Mouse (Mus musculus): ENCODE data around the gene Os9. TPM values are rescaled to one million over a fixed set of nuclear protein-coding genes. Genes with fewer than 3 reads are reported as not detected.

Gene Os9
- polyA plus RNA-seq, 1 experiment: 87.6 TPM

DNA sequence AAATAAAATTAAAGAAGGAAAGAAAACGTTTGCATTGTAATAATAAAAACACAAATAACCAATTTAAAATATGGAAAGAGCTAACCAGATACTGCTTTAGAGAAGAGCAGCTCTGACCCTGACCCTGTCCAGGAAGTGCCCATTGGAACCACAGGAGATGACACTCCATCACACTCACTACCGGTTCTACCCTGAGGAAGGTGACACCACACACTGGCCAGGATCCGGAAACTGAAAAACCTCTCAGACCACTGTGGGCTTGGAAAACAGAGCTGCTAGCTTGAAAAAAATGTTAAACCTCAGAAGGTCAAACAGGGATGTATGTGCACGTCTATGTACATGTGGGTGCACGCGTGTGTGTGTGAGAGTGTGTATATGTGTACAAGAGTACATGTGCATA, 19.8 kb downstream of the Os9 start:
- no peaks in the 10 kb centered on the region for H3K4me1 ChIP-seq (ENCODE audit: control insufficient read depth, insufficient read depth, low read length)
- H3K4me3 ChIP-seq (ENCODE audit: insufficient read depth, low read length): no peak overlapping the region
- TF ChIP-seq CTCF (IDR thresholded peaks at IDR 0.05; ENCODE audit: borderline replicate concordance, insufficient read depth, low read length) (no peak), POLR2A (IDR thresholded peaks at IDR 0.05; ENCODE audit: low read depth, low read length) (no peak)
- no peak overlapping the region for H3K27ac ChIP-seq (ENCODE audit: insufficient read depth, low read length)

GRCm38 (mm10) chr10:127100414-127100813, 20.5 kb downstream of the Os9 start:
- Histone ChIP-seq H3K27ac (ENCODE audit: insufficient read depth, low read length) (no peak overlapping the region), H3K4me3 (ENCODE audit: insufficient read depth, low read length) (no peak overlapping the region), H3K4me1 (ENCODE audit: control insufficient read depth, insufficient read depth, low read length) (no peaks in the 10 kb centered on the region)
- TF ChIP-seq CTCF (IDR thresholded peaks at IDR 0.05; ENCODE audit: borderline replicate concordance, insufficient read depth, low read length) (no peak), POLR2A (IDR thresholded peaks at IDR 0.05; ENCODE audit: low read depth, low read length) (no peak)

GRCm38 (mm10) chr10:127099868-127100267, 21.1 kb downstream of the Os9 start:
- H3K4me1 ChIP-seq (ENCODE audit: control insufficient read depth, insufficient read depth, low read length): no peaks in the 10 kb centered on the region
- H3K4me3 ChIP-seq (ENCODE audit: insufficient read depth, low read length): no peak overlapping the region
- TF ChIP-seq POLR2A (IDR thresholded peaks at IDR 0.05; ENCODE audit: low read depth, low read length): no peak
- no peak for TF ChIP-seq CTCF (IDR thresholded peaks at IDR 0.05; ENCODE audit: borderline replicate concordance, insufficient read depth, low read length)
- H3K27ac ChIP-seq (ENCODE audit: insufficient read depth, low read length): no peak overlapping the region

DNA sequence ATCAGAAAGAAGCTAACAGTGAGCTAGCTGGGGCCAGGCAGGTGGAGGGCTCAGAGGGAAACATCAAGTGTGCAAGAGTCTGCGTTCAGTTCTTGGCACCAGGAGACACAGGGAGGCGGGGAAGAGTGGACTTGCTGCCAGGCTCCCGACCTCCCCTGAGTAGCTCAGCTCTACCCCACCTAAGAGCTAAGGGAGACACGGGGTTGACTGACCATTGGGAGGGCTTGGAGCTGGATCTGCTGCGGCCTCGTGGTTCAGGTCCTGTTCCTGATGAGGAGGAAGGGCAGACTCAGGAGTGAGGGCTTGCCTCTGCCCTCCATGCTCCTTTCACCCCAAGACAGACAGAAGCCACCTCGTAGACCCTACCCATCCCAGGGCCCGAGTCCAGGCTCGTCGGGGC, 21.7 kb downstream of the Os9 start:
- Histone ChIP-seq H3K4me1 (ENCODE audit: control insufficient read depth, insufficient read depth, low read length) (peaks cover 4% of the 10 kb centered on the region), H3K4me3 (ENCODE audit: insufficient read depth, low read length) (no peak overlapping the region), H3K27ac (ENCODE audit: insufficient read depth, low read length) (no peak overlapping the region)
- TF ChIP-seq CTCF (IDR thresholded peaks at IDR 0.05; ENCODE audit: borderline replicate concordance, insufficient read depth, low read length) (no peak), POLR2A (IDR thresholded peaks at IDR 0.05; ENCODE audit: low read depth, low read length) (no peak)

- no peak for TF ChIP-seq CTCF (IDR thresholded peaks at IDR 0.05; ENCODE audit: borderline replicate concordance, insufficient read depth, low read length)
- H3K4me1 ChIP-seq (ENCODE audit: control insufficient read depth, insufficient read depth, low read length): peaks cover 7% of the 10 kb centered on the region
- no peak overlapping the region for H3K27ac ChIP-seq (ENCODE audit: insufficient read depth, low read length)
- no peak overlapping the region for H3K4me3 ChIP-seq (ENCODE audit: insufficient read depth, low read length)
Measured at GRCm38 (mm10) chr10:127098514-127098913, 22.4 kb downstream of the Os9 start.

GRCm38 (mm10) chr10:127094382-127094802, 26.5 kb downstream of the Os9 start:
- Histone ChIP-seq H3K4me1 (ENCODE audit: control insufficient read depth, insufficient read depth, low read length) (peaks cover 7% of the 10 kb centered on the region), H3K27ac (ENCODE audit: insufficient read depth, low read length) (no peak overlapping the region), H3K4me3 (ENCODE audit: insufficient read depth, low read length) (no peak overlapping the region)
- TF ChIP-seq POLR2A (IDR thresholded peaks at IDR 0.05; ENCODE audit: low read depth, low read length) (no peak), CTCF (IDR thresholded peaks at IDR 0.05; ENCODE audit: borderline replicate concordance, insufficient read depth, low read length) (no peak)

DNA sequence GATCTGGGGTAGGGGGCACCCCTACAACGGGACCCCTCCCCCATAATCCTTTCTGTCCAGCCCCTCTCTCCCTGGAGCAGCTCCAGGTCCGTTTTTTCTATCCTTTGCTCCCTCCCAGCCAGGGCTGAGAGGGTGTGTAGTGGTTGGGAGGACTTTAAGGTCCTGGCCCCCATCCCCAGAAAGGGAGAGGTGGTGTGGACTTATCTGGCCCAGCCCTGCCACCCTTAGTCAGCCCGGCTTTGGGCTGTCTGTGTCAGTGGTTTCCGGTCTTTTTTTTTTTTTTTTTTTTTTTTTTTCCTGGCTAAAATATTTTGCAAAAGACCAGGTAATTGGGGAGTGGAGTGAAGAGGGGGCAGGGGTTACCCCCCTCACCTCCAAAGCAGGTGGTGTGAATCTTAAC, 28.2 kb downstream of the Os9 start:
- H3K27ac ChIP-seq (ENCODE audit: insufficient read depth, low read length): no peak overlapping the region
- H3K4me1 ChIP-seq (ENCODE audit: control insufficient read depth, insufficient read depth, low read length): peaks cover 7% of the 10 kb centered on the region
- TF ChIP-seq POLR2A (IDR thresholded peaks at IDR 0.05; ENCODE audit: low read depth, low read length) (no peak), CTCF (IDR thresholded peaks at IDR 0.05; ENCODE audit: borderline replicate concordance, insufficient read depth, low read length) (no peak)
- H3K4me3 ChIP-seq (ENCODE audit: insufficient read depth, low read length): no peak overlapping the region

DNA sequence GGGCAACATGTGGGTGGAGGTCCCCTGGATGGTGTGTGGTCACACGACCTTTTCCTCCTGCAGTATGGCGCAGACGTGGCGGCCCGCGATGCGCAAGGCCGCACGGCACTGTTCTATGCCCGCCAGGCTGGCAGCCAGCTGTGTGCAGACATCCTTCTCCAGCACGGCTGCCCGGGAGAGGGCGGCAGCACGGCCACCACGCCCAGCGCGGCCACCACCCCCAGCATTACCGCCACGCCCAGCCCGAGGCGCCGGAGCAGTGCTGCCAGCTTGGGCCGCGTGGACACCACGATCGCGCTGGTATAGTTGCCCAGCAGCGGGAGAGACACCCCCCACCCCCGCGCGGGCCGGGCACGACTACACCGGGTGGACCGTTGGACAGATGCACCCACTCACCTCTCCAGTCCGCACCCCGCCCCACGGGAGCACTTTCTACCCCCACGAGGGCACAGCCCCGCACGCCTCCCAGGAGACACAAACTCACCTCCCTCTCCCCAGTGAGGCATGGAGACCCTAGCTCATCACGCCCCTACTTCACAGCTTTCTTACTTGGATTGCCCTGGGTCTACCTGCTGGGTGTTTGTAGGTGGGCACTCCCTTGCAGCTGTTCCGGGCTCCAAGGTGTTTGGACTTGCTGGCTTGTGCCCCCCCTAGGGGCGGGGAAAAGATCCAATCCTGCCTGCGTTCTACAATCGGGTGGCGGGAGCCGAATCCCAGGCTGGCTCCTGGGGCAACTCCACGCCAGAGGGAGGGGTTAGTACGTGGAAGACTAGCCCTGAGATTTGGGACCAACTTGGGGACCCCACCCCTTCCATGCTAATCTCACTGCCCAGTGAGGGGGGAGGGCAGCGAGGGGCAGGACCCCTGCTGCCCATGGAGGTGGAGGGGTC, 29.2 kb downstream of the Os9 start:
- no peak overlapping the region for H3K27ac ChIP-seq (ENCODE audit: insufficient read depth, low read length)
- no peak overlapping the region for H3K4me3 ChIP-seq (ENCODE audit: insufficient read depth, low read length)
- H3K4me1 ChIP-seq (ENCODE audit: control insufficient read depth, insufficient read depth, low read length): peaks cover 7% of the 10 kb centered on the region
- TF ChIP-seq CTCF (IDR thresholded peaks at IDR 0.05; ENCODE audit: borderline replicate concordance, insufficient read depth, low read length) (no peak), POLR2A (IDR thresholded peaks at IDR 0.05; ENCODE audit: low read depth, low read length) (no peak)

DNA sequence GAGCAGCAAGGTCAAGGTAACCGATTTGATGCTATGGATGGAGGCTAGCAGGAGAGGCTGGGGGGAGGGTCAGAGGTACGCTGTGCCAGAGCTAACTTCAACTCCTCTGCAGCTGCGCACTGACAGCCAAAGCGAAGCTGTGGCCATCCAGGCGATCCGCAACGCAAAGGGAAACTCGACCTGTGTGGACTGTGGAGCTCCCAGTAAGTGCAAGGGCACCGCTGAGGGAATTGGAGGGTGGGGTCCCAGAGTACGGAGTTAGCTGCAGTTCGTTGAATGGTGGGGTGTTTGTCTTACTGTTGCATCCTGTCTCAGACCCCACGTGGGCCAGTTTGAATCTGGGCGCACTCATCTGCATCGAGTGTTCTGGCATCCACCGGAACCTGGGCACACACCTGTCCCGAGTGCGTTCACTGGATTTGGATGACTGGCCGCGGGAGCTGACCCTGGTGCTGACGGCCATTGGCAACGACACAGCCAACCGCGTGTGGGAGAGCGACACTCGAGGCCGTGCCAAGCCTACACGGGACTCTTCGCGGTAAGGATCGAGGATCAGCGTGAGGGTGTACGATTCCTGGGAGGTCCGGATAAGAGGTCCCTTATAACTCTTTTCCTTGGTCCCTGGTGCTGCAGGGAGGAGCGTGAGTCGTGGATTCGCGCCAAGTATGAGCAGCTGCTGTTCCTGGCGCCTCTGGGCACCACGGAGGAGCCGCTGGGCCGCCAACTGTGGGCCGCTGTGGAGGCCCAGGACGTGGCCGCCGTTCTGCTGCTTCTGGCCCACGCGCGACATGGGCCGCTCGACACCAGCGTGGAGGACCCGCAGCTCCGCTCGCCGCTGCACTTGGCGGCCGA, 30.1 kb downstream of the Os9 start:
- Histone ChIP-seq H3K4me1 (ENCODE audit: control insufficient read depth, insufficient read depth, low read length) (peaks cover 7% of the 10 kb centered on the region), H3K4me3 (ENCODE audit: insufficient read depth, low read length) (no peak overlapping the region), H3K27ac (ENCODE audit: insufficient read depth, low read length) (no peak overlapping the region)
- TF ChIP-seq POLR2A (IDR thresholded peaks at IDR 0.05; ENCODE audit: low read depth, low read length): no peak
- TF ChIP-seq CTCF (IDR thresholded peaks at IDR 0.05; ENCODE audit: borderline replicate concordance, insufficient read depth, low read length): no peak

DNA sequence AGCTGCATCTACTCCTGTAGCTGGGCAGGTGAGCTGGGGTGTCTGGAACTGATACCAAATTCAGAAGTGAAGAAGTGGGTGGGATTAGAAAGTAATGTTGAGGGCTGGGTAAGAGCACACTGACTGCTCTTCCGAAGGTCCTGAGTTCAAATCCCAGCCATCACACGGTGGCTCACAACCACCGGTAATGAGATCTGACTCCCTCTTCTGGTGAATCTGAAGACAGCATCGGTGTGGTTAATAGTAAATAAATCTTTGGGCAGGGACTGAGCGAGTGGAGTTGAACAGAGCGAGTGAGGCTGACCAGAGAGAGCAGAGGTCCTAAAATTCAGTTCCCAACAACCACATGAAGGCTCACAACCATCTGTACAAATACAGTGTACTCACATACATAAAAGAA, 35.3 kb downstream of the Os9 start:
- Histone ChIP-seq H3K4me3 (ENCODE audit: insufficient read depth, low read length) (no peak overlapping the region), H3K27ac (ENCODE audit: insufficient read depth, low read length) (no peak overlapping the region), H3K4me1 (ENCODE audit: control insufficient read depth, insufficient read depth, low read length) (no peaks in the 10 kb centered on the region)
- TF ChIP-seq POLR2A (IDR thresholded peaks at IDR 0.05; ENCODE audit: low read depth, low read length): no peak
- no peak for TF ChIP-seq CTCF (IDR thresholded peaks at IDR 0.05; ENCODE audit: borderline replicate concordance, insufficient read depth, low read length)
